Mouse (Mus musculus) thymus, postnatal 36 days (tissue): Measurements from ENCODE around the gene Metrnl.
"Not testable (repeated sequence)": the region's sequence is repeated elsewhere in the genome, so short reads cannot be mapped to it uniquely, and the experiment has no call there.

ENCODE experiments used
- DNase-seq, 2 experiments: peaks; one replicate each; pipeline ENCODE4 v3.0.0; 2022; ENCODE audit warnings: mixed read lengths in 2 of 2

Metrnl gene

GRCm38 (mm10) chr11:121701244-121701643 is at the start of gene Metrnl:
TSS of gene Metrnl (plus strand) at chr11:121701544.
- DNase-seq = no peak

- DNase-seq = no peak
Observed at GRCm38 (mm10) chr11:121651556-121651955, 49.8 kb upstream of the Metrnl start.

GRCm38 (mm10) chr11:121651983-121652382 is 49.4 kb upstream of the Metrnl start:
- no peak for DNase-seq

GRCm38 (mm10) chr11:121652547-121653305 is 48.6 kb upstream of the Metrnl start:
- DNase-seq = peak; percentile 69 to 72

- no peak for DNase-seq
Observed at GRCm38 (mm10) chr11:121653631-121654030, 47.7 kb upstream of the Metrnl start.

GRCm38 (mm10) chr11:121654406-121654945 is 46.9 kb upstream of the Metrnl start:
- no peak for DNase-seq

- peak; percentile 6 to 17 for DNase-seq
Observed at GRCm38 (mm10) chr11:121655166-121655806, 46.1 kb upstream of the Metrnl start.

- no peak for DNase-seq
Observed at GRCm38 (mm10) chr11:121655807-121656511, 45.4 kb upstream of the Metrnl start.

GRCm38 (mm10) chr11:121658151-121658550 is 43.2 kb upstream of the Metrnl start:
- DNase-seq = no peak

- DNase-seq = not testable (repeated sequence)
Observed at GRCm38 (mm10) chr11:121660604-121661003, 40.7 kb upstream of the Metrnl start.

GRCm38 (mm10) chr11:121661116-121661515 is 40.2 kb upstream of the Metrnl start:
- DNase-seq = no peak

- no peak for DNase-seq
Observed at GRCm38 (mm10) chr11:121667541-121667940, 33.8 kb upstream of the Metrnl start.

- DNase-seq = no peak
Observed at GRCm38 (mm10) chr11:121668776-121669175, 32.6 kb upstream of the Metrnl start.

- no peak for DNase-seq
Observed at GRCm38 (mm10) chr11:121670926-121671325, 30.4 kb upstream of the Metrnl start.

- DNase-seq = no peak
Observed at GRCm38 (mm10) chr11:121672312-121672989, 28.9 kb upstream of the Metrnl start.

- peak; percentile 98 to 99 for DNase-seq
Observed at GRCm38 (mm10) chr11:121672990-121673572, 28.3 kb upstream of the Metrnl start, which contains the start of gene B3gntl1. TSS of gene B3gntl1 (minus strand) at chr11:121673153.

- no peak for DNase-seq
Observed at GRCm38 (mm10) chr11:121673629-121674028, 27.7 kb upstream of the Metrnl start.

GRCm38 (mm10) chr11:121676836-121677235 is 24.5 kb upstream of the Metrnl start:
- no peak for DNase-seq

- no peak for DNase-seq
Observed at GRCm38 (mm10) chr11:121679581-121679980, 21.8 kb upstream of the Metrnl start.

- DNase-seq = no peak
Observed at GRCm38 (mm10) chr11:121680750-121681149, 20.6 kb upstream of the Metrnl start.

GRCm38 (mm10) chr11:121683243-121683642 is 18.1 kb upstream of the Metrnl start:
- no peak for DNase-seq

- DNase-seq = no peak
Observed at GRCm38 (mm10) chr11:121685491-121686001, 15.8 kb upstream of the Metrnl start.
